Mouse (Mus musculus): ENCODE measurements around the gene Gm20716. TPM values are rescaled to one million over a fixed set of nuclear protein-coding genes. Genes with fewer than 3 reads are reported as not detected.

The Gm20716 gene
- total and polyA plus RNA-seq, 2 experiments from 2014 or later, result 16.3 to 42.9 TPM

GRCm38 (mm10) chr2:168229116-168230025 is 793 bp downstream of the Gm20716 start:
- Histone ChIP-seq H3K4me2 (ENCODE audit: low read depth) (peak overlapping the region; percentile 96), H3K9ac (peak overlapping the region; percentile 85), H3K4me3 (ENCODE audit: low read depth, low read length) (peak overlapping the region; percentile 72), H3K36me3 (ENCODE audit: insufficient read depth) (peaks cover 12% of the 10 kb centered on the region), H3K27ac (ENCODE audit: low read depth, low read length) (peak overlapping the region; percentile 96; the same call in 1 of the 2 replicates), H3K27me3 (ENCODE audit: insufficient read depth, low read length) (no peaks in the 10 kb centered on the region), H3K9me3 (ENCODE audit: low read length) (no peaks in the 10 kb centered on the region), H3K4me1 (ENCODE audit: insufficient read depth) (peaks cover 12% of the 10 kb centered on the region)
- no peak; the same call in 1 of the 2 replicates for ATAC-seq
- WGBS, result 20% methylated on average over 41 of the region's 41 CpGs
- no peak for DNase-seq
- TF ChIP-seq CTCF (IDR thresholded peaks at IDR 0.05; ENCODE audit: low read depth), result no peak

DNA sequence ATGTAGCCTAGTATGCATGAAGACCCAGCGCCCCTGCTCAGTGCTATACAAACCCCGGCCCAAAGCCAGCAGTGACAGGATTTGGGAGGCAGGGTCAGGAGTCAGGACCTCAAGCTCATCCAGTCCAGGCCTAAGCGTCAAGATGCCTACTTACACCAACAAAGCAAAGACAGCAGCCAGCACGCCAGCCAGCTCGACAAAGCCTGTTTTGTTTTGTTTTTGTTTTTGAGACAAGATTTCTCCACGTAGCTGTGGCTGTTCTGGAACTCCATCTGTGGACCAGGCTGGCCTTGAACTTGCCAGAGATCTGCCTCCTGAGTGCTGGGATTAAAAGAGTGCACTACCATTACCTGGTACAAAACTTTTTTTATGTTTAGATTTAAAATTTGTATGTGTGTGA is 6.8 kb downstream of the Gm20716 start:
- WGBS, result 88% methylated on average over 6 of the region's 6 CpGs
- ATAC-seq, result no peak
- H3K9ac ChIP-seq, result no peak overlapping the region
- H3K4me1 ChIP-seq (ENCODE audit: insufficient read depth), result no peaks in the 10 kb centered on the region
- H3K27me3 ChIP-seq (ENCODE audit: insufficient read depth, low read length), result no peaks in the 10 kb centered on the region
- H3K4me3 ChIP-seq (ENCODE audit: low read depth, low read length), result no peak overlapping the region
- TF ChIP-seq CTCF (IDR thresholded peaks at IDR 0.05; ENCODE audit: low read depth), result no peak
- DNase-seq, result no peak
- no peaks in the 10 kb centered on the region for H3K9me3 ChIP-seq (ENCODE audit: low read length)
- H3K27ac ChIP-seq (ENCODE audit: low read depth, low read length), result no peak overlapping the region
- no peak overlapping the region for H3K4me2 ChIP-seq (ENCODE audit: low read depth)
- peaks cover 59% of the 10 kb centered on the region for H3K36me3 ChIP-seq (ENCODE audit: insufficient read depth)

DNA sequence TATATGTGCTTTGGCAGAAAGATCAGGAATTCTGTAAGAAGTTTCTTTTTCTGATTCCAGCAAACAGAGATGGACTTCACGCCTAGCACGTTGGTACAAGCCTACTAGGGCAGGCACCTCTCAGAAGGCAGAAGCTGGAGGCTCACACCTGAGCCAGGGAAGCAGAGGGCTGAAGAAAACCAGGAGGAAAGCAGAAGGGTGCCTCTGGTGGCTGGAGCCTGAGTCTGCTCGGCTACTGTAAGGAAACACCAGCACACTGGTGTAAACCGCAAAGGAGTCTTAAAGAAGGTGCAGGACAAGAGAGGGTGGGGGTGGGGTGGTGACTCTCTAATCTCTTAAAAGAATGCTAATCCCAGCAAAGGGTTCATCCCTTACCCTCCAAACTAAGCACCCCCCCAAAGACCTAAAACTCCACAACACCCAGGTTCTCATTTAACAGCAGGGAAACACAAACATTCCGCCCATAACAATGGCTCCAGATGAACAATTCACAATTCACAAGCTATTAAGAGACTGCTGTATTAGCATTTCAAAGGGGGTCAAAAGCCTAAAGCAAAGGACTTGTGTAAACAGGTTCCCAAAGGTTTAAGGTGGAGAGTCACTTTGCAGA is 16.3 kb downstream of the Gm20716 start:
- no peak overlapping the region for H3K9ac ChIP-seq
- no peaks in the 10 kb centered on the region for H3K9me3 ChIP-seq (ENCODE audit: low read length)
- no peak overlapping the region for H3K27ac ChIP-seq (ENCODE audit: low read depth, low read length)
- ATAC-seq (no peak), DNase-seq (no peak)
- no peak overlapping the region for H3K4me3 ChIP-seq (ENCODE audit: low read depth, low read length)
- H3K4me2 ChIP-seq (ENCODE audit: low read depth), result no peak overlapping the region
- WGBS, result 45% methylated on average over 5 of the region's 5 CpGs
- H3K27me3 ChIP-seq (ENCODE audit: insufficient read depth, low read length), result no peaks in the 10 kb centered on the region
- H3K36me3 ChIP-seq (ENCODE audit: insufficient read depth), result peaks cover 75% of the 10 kb centered on the region
- TF ChIP-seq CTCF (IDR thresholded peaks at IDR 0.05; ENCODE audit: low read depth), result peak; percentile 33
- no peaks in the 10 kb centered on the region for H3K4me1 ChIP-seq (ENCODE audit: insufficient read depth)

- DNase-seq (no peak), ATAC-seq (no peak)
- peaks cover 9% of the 10 kb centered on the region for H3K4me1 ChIP-seq (ENCODE audit: insufficient read depth)
- no peak for TF ChIP-seq CTCF (IDR thresholded peaks at IDR 0.05; ENCODE audit: low read depth)
- H3K9me3 ChIP-seq (ENCODE audit: low read length), result no peaks in the 10 kb centered on the region
- H3K27ac ChIP-seq (ENCODE audit: low read depth, low read length), result peak overlapping the region; percentile 99
- no peak overlapping the region for H3K4me2 ChIP-seq (ENCODE audit: low read depth)
- no peak overlapping the region for H3K9ac ChIP-seq
- H3K27me3 ChIP-seq (ENCODE audit: insufficient read depth, low read length), result no peaks in the 10 kb centered on the region
- H3K4me3 ChIP-seq (ENCODE audit: low read depth, low read length), result no peak overlapping the region; the same call in 1 of the 2 replicates
- 98% methylated on average over 3 of the region's 3 CpGs for WGBS
- H3K36me3 ChIP-seq (ENCODE audit: insufficient read depth), result peaks cover 34% of the 10 kb centered on the region
Measured at GRCm38 (mm10) chr2:168207883-168208282, 22.3 kb downstream of the Gm20716 start.

- Histone ChIP-seq H3K36me3 (ENCODE audit: insufficient read depth) (peaks cover 27% of the 10 kb centered on the region), H3K27ac (ENCODE audit: low read depth, low read length) (peak within 1 kb of the TSS; percentile 99), H3K27me3 (ENCODE audit: insufficient read depth, low read length) (no peaks in the 10 kb centered on the region), H3K4me1 (ENCODE audit: insufficient read depth) (peaks cover 9% of the 10 kb centered on the region), H3K4me3 (ENCODE audit: low read depth, low read length) (peak within 1 kb of the TSS; percentile 99), H3K9me3 (ENCODE audit: low read length) (no peaks in the 10 kb centered on the region), H3K9ac (peak within 1 kb of the TSS; percentile 100), H3K4me2 (ENCODE audit: low read depth) (peak within 1 kb of the TSS; percentile 71)
- WGBS, result 0% methylated on average over 47 of the region's 89 CpGs
- TF ChIP-seq CTCF (IDR thresholded peaks at IDR 0.05; ENCODE audit: low read depth), result peak; percentile 94
- peak; percentile 97 for DNase-seq
- peak; percentile 91 for ATAC-seq
Measured at GRCm38 (mm10) chr2:168206725-168207644, 23.2 kb downstream of the Gm20716 start, which contains the start of gene Adnp. TSS of gene Adnp (minus strand) at chr2:168207112.
